Mouse (Mus musculus): ENCODE data around the gene Farsa.
A peak's percentile ranks its signal among the peaks of the same experiment; 100 is the strongest.
"Not testable (repeated sequence)": the region's sequence is repeated elsewhere in the genome, so short reads cannot be mapped to it uniquely, and the experiment has no call there.

Gene Farsa

GRCm38 (mm10) chr8:84856864-84857441 lies at the start of gene Farsa:
Gene Farsa, plus strand, starts transcription at chr8:84856989.
- peak; percentile 87 for DNase-seq (ENCODE audit: low spot score)

- DNase-seq (ENCODE audit: low spot score), result no peak
These were observed 47.5 kb upstream of the Farsa start for GRCm38 (mm10) chr8:84809109-84809940.

- no peak for DNase-seq (ENCODE audit: low spot score)
These were observed 46.9 kb upstream of the Farsa start for GRCm38 (mm10) chr8:84809941-84810280.

GRCm38 (mm10) chr8:84810896-84811295 lies 45.9 kb upstream of the Farsa start:
- DNase-seq (ENCODE audit: low spot score), result peak; percentile 99

- no peak for DNase-seq (ENCODE audit: low spot score)
These were observed 45.5 kb upstream of the Farsa start for GRCm38 (mm10) chr8:84811303-84811702.

- DNase-seq (ENCODE audit: low spot score), result peak; percentile 80
These were observed 43.7 kb upstream of the Farsa start for GRCm38 (mm10) chr8:84813059-84813458.

- DNase-seq (ENCODE audit: low spot score), result no peak
These were observed 43.0 kb upstream of the Farsa start for GRCm38 (mm10) chr8:84813830-84814229.

- DNase-seq (ENCODE audit: low spot score), result no peak
These were observed 42.6 kb upstream of the Farsa start for GRCm38 (mm10) chr8:84814240-84814554.

- no peak for DNase-seq (ENCODE audit: low spot score)
These were observed 42.0 kb upstream of the Farsa start for GRCm38 (mm10) chr8:84814555-84815441.

- DNase-seq (ENCODE audit: low spot score), result peak; percentile 99
These were observed 41.2 kb upstream of the Farsa start for GRCm38 (mm10) chr8:84815547-84815946.

- no peak for DNase-seq (ENCODE audit: low spot score)
These were observed 40.7 kb upstream of the Farsa start for GRCm38 (mm10) chr8:84816117-84816516.

- no peak for DNase-seq (ENCODE audit: low spot score)
These were observed 34.1 kb upstream of the Farsa start, which contains the start of gene Dand5 for GRCm38 (mm10) chr8:84822723-84823122. Gene Dand5, minus strand, starts transcription at chr8:84822823.

- no peak for DNase-seq (ENCODE audit: low spot score)
These were observed 33.1 kb upstream of the Farsa start for GRCm38 (mm10) chr8:84823653-84824052.

- DNase-seq (ENCODE audit: low spot score), result no peak
These were observed 31.2 kb upstream of the Farsa start for GRCm38 (mm10) chr8:84825636-84826035.

- DNase-seq (ENCODE audit: low spot score), result not testable (repeated sequence)
These were observed 30.3 kb upstream of the Farsa start for GRCm38 (mm10) chr8:84826518-84826917.

GRCm38 (mm10) chr8:84831490-84831889 lies 25.3 kb upstream of the Farsa start, which contains the start of gene Gadd45gip1:
Gene Gadd45gip1, plus strand, starts transcription at chr8:84831522.
- no peak for DNase-seq (ENCODE audit: low spot score)

GRCm38 (mm10) chr8:84832034-84832717 lies 24.6 kb upstream of the Farsa start:
- DNase-seq (ENCODE audit: low spot score), result peak; percentile 79

- DNase-seq (ENCODE audit: low spot score), result no peak
These were observed 23.7 kb upstream of the Farsa start for GRCm38 (mm10) chr8:84832759-84833742.

- DNase-seq (ENCODE audit: low spot score), result no peak
These were observed 22.6 kb upstream of the Farsa start for GRCm38 (mm10) chr8:84834002-84834865.
